Mouse (Mus musculus) thymus, postnatal 4 days (tissue): Measurements from ENCODE around the gene Swt1.

Experiments
- DNase-seq: peaks from one replicate; pipeline ENCODE4 v3.0.0; 2021

The Swt1 gene

GRCm38 (mm10) chr1:151366944-151367605 lies 61.2 kb downstream of the Swt1 start:
- no peak for DNase-seq

- no peak for DNase-seq
Observed at GRCm38 (mm10) chr1:151359374-151359773, 68.9 kb downstream of the Swt1 start.

- DNase-seq, result no peak
Observed at GRCm38 (mm10) chr1:151355994-151356393, 72.3 kb downstream of the Swt1 start.

GRCm38 (mm10) chr1:151352911-151353310 lies 75.3 kb downstream of the Swt1 start:
- peak; percentile 74 for DNase-seq

GRCm38 (mm10) chr1:151348293-151348692 lies 80.0 kb downstream of the Swt1 start:
- DNase-seq, result peak; percentile 35

- DNase-seq, result no peak
Observed at GRCm38 (mm10) chr1:151346681-151347127, 81.6 kb downstream of the Swt1 start.

- DNase-seq, result no peak
Observed at GRCm38 (mm10) chr1:151345863-151346195, 82.4 kb downstream of the Swt1 start.

GRCm38 (mm10) chr1:151345109-151345862 lies 83.0 kb downstream of the Swt1 start:
- peak; percentile 98 for DNase-seq

GRCm38 (mm10) chr1:151344283-151345108 lies 83.8 kb downstream of the Swt1 start, which contains the start of gene Ivns1abp:
TSS of gene Ivns1abp (plus strand) at chr1:151344477.
- peak; percentile 99 for DNase-seq

- peak; percentile 47 for DNase-seq
Observed at GRCm38 (mm10) chr1:151343571-151344282, 84.5 kb downstream of the Swt1 start.

GRCm38 (mm10) chr1:151342968-151343367 lies 85.3 kb downstream of the Swt1 start:
- DNase-seq, result no peak

- no peak for DNase-seq
Observed at GRCm38 (mm10) chr1:151342311-151342710, 85.9 kb downstream of the Swt1 start.

GRCm38 (mm10) chr1:151341321-151342044 lies 86.8 kb downstream of the Swt1 start:
- DNase-seq, result no peak

- no peak for DNase-seq
Observed at GRCm38 (mm10) chr1:151338941-151339340, 89.3 kb downstream of the Swt1 start.

GRCm38 (mm10) chr1:151338234-151338633 lies 90.0 kb downstream of the Swt1 start:
- no peak for DNase-seq

GRCm38 (mm10) chr1:151332819-151333218 lies 95.4 kb downstream of the Swt1 start:
- DNase-seq, result no peak

- DNase-seq, result no peak
Observed at GRCm38 (mm10) chr1:151329601-151330000, 98.7 kb downstream of the Swt1 start.

GRCm38 (mm10) chr1:151328341-151329097 lies 99.7 kb downstream of the Swt1 start:
- no peak for DNase-seq

GRCm38 (mm10) chr1:151325328-151325727 lies 102.9 kb downstream of the Swt1 start:
- DNase-seq, result no peak

- DNase-seq, result no peak
Observed at GRCm38 (mm10) chr1:151320408-151320807, 107.8 kb downstream of the Swt1 start.

GRCm38 (mm10) chr1:151319267-151319666 lies 109.0 kb downstream of the Swt1 start:
- no peak for DNase-seq
